Mouse (Mus musculus) fat pad, adult 2 months (tissue): ENCODE measurements around the gene Mapkapk2.
"Not testable (repeated sequence)": the region's sequence is repeated elsewhere in the genome, so short reads cannot be mapped to it uniquely, and the experiment has no call there.

ENCODE experiments used
- DNase-seq: peaks from one replicate; pipeline ENCODE4 v3.0.0-alpha.2; 2011; ENCODE audit warnings: low read depth, low spot score; ENCODE audit errors: extremely low read depth

Gene Mapkapk2

DNA sequence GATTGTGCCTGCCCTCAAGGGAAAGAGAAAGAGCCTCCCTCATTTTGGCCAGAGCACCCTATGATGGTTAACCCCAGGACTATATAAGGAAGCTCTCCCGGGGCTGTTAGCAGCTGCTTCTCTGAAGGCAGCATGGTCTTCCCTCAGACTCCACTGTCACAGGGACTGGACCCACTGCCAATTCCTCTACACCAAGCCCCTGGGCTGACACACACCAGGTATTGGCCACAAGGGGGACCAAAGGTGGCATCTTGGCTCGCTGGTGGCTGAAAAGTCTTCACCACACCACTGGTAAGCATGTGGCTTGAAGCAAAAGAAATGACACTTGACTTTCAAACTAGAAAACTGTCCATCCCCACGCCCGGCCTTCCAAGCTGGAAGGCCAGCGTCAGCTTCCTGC is 47.0 kb downstream of the Mapkapk2 start:
- DNase-seq = no peak

DNA sequence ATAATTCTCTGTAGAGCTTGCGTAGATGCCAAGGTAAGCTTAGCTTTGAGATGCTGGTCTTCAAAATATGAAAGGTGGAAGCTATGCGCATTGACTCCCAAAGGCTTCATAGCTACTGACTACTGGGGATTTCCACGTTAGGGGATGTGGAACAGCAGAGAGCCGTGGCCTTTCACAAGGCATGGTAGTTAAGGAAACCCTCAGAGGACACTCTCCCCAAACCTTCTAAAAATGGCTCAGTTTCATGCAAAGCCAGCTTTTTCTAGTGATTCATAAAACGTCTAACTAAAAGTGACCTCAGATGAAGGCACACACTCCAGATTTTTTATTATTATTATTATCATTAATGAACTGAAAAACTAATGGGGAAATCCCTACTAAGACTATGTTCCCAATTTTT is 47.6 kb downstream of the Mapkapk2 start:
- no peak for DNase-seq

- DNase-seq = no peak
These were observed 48.2 kb downstream of the Mapkapk2 start for GRCm38 (mm10) chr1:131049361-131049806.

- DNase-seq = no peak
These were observed 48.7 kb downstream of the Mapkapk2 start for GRCm38 (mm10) chr1:131048946-131049345.

DNA sequence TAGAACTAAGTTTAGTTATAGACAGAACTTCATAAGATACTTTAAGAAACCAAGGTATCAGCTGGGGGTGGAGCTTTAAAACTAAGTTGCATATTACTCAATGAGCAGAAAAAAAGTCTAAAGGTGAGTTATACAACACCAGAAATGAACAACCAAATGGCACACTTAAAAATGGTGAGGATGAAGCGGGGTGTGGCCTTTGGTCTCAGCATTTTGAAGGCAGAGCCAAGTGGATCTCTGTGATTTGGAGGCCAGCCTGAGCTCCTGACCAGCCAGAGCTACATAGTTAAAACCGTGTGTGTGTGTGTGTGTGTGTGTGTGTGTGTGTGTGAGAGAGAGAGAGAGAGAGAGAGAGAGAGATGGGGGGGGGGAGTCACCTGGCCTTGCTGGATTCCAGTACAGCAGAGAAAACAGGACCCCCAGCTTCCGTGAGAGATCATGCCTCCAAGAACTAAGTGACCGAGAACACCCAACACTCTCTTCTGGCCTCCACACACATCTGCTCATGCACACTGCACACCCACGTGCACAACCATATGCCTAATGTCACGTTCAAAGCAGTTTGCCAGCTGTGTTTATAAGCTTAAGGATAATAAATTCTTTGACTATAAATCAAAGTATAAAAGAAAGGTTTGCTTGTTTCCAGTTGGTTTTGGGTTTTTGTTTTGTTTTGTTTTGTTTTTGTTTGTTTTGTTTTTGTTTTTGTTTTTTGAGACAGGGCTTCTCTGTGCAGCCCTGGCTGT is 49.3 kb downstream of the Mapkapk2 start:
- no peak for DNase-seq

- DNase-seq = no peak
These were observed 51.0 kb downstream of the Mapkapk2 start for GRCm38 (mm10) chr1:131046607-131047006.

DNA sequence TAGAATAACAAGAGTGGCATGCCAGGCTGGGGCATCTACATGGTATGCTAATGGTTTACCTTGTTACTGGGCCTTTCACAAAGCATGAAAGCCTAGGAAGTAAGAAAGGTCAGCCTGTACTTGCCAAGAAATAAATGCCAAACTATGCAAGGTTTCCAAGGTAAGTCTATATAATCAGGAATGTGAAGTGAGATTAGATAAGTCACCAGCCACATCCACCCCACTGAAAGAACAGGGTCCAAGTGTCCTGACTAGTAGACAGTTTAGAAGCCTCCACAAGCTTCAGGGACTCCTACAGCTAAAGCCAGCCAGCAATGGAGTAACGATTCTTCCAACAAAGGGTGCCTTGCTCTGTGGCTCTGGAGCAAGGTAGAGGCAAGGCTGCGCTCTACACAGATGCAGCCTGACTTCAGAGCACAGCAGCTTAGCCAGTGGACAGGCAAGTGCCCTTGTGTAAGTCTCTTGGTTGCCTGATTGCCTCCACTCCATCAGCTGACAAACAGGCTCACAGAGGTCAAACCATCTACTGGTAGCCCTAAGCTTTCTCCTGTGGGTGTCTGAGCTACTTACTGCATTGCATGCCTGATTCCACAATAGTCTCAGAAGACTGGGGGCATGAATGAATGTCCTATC is 51.8 kb downstream of the Mapkapk2 start:
- DNase-seq = no peak

DNA sequence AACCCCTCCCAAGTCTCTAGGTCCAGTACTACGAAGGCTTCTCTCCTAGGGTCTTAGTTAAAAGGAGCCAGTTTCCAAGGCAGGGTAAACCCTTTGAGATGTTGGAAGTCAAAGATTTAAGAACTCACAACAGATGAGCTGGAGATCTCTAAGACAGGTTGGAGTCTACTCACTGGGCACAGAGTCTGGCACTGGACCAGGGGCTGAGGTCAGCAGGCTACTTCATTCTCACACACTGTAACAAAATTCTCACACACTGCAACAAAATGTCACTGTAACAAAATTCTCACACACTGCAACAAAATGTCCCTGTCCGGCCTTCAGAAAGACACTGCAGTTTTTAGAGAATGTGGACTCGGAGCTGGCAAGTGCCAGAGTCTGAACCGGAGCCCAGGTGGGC is 54.0 kb downstream of the Mapkapk2 start:
- no peak for DNase-seq

GRCm38 (mm10) chr1:131042721-131043120 is 54.9 kb downstream of the Mapkapk2 start:
- DNase-seq = no peak

- no peak for DNase-seq
These were observed 55.4 kb downstream of the Mapkapk2 start for GRCm38 (mm10) chr1:131042263-131042662.

DNA sequence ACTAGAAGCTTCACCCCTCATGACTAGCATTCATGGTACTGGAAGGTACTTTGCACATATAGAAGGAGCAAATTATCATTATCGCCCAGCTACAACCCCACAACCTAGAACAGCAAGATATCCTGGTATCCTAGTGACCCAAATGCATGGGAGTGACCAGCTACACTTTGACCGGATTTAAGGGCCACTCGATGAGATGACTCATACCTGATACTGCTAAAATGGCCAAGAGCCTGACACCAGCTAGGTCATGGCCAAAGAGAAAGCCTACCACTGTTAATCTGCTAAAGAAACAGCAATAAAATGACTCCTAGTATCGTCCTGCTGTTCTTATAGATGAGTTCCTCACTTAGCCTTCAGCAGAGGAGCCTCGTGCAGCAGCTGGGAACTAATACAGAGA is 58.1 kb downstream of the Mapkapk2 start:
- DNase-seq = no peak

- no peak for DNase-seq
These were observed 59.1 kb downstream of the Mapkapk2 start for GRCm38 (mm10) chr1:131038415-131039017.

DNA sequence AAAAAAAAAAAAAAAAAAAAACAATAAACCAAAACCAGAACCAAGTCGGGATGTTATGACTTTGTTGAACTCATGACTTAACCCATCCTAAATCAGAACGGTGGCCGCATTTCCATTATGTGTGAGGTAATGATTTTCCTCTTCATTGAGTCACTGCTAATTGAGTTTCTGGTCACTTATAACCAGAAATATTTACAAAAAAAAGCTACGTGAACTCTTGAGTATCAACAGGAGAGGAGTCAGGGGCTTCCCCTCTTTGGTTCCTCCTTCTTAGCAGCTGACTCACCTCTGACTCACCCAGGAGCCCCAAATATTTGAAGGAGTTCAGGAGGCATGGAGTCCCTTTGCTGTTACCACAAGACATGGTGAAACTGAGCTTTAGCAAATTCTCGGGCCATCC is 59.6 kb downstream of the Mapkapk2 start:
- DNase-seq = no peak

DNA sequence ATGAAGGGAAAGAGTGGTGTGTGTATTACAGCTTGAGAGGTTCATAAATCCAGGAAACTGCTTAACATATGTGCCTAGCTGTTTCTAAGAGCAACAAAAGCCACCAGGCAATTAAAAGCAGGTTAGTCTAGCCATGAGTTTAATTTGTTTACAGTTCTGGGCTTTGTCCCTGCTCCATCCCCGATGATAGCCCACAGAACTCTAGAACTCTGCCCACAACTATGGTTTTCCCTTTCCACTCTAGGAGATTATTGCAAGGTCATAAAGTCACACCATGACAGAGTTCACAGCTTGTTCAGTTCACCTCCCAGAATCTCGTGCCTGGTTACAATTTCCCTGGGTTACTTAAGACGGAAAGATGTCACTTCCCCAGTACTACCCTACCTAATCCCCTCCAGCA is 66.4 kb downstream of the Mapkapk2 start:
- no peak for DNase-seq

DNA sequence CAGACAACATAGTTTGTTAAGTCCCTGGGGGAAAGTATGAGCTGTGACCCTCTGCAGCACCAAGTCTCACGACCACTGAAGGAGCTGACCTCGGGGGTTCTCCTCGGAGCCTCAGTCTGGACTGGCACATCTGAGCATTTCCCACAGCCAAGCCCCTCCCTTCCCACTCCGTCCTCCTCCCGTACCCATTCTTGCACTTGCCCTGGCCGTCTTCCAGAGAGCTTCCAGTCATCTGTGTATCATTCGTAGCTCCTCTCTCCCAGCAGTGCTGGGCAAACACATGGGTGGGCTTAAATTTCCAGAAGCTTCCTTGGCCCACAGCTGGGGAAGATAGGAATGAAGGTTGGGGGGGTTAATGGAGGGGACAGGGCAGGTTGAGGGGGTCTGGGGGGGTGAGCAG is 67.4 kb downstream of the Mapkapk2 start:
- DNase-seq = no peak

DNA sequence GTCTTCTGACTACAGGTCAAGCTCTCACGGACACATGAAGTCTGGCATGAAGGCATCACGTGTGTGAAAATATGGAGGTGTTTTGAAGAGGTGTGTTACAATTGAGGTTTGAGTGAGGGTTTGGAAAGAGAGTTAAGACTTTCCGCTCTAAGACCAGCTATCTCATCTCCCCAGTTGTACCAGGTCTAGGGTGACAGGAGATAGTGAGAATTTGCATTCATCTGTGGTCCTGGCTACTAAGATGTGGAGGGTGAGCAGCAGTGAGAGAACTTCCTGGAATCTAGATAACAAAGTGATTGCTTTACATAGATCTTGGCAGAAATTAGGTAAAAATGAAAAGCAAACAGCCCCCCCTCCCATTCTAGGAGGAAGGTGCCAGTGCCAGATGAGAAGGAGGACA is 68.4 kb downstream of the Mapkapk2 start:
- DNase-seq = no peak

GRCm38 (mm10) chr1:131025843-131026190 is 71.8 kb downstream of the Mapkapk2 start:
- no peak for DNase-seq

- no peak for DNase-seq
These were observed 72.5 kb downstream of the Mapkapk2 start for GRCm38 (mm10) chr1:131024900-131025842.

DNA sequence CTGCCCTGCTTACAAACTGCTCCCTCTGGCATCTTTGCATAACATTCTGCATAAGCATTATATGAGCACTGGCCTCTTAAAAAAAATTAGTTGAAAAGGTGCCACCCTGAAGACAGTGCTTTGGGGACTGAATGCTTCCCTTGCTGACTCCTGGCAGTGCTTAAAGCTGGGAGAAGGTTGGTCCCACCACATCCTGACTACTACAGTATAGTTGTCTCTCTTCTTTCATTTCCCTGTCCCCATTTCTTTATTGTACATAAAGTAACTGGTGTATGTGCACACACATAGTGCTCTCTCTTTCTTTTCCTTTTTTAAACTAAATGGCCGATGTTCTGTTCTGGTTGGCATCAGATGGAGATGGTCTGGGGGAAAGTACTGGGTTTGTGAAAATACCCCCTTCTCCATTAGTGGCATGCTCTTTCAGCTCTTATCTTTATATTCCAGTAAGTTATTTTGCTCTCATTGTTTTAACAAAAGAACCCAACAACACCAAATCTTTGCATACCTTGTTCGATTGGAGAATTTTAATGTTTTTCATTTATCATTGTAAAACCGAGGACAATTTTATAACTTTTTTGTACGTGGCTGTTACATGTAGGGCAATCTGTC is 74.3 kb downstream of the Mapkapk2 start:
- not testable (repeated sequence) for DNase-seq

DNA sequence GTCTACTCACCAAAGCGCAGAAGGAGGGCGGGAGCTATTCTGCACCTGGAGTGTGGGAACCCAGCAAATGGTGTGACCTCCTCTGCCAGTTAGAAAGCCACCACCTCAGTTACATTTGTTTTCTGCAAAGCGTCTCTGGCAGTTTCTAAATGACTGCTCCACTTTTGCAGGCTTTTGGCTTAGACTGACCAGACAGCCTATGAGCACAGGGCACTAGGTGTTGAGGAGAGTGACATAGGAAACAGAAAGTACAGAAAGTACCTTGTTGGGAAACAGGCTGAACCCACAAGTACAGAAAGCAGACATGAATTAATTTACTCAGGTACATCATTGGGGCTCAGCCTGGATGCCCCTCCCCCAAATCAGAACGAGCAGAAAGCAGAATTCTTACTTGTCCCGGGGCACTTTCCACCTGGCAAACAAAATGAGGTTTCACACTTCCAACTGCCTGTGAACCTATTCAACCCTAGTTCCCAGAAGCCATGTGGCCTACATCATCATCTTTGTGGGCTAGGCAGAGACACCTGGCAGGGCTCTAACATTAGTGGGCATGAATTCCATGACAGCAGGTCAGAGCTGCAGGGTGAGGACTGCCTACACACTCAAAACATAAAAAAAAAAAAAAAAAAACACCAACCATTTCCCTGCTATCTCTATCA is 74.9 kb downstream of the Mapkapk2 start:
- no peak for DNase-seq
